Mouse (Mus musculus) G1E (cell line): Measurements from ENCODE around the gene Col11a2.

Experiments used
- CTCF ChIP-seq: IDR thresholded peaks from 2 replicates; pipeline ENCODE4 v1.5.1; 2012; ENCODE audit warnings: low read depth, low read length, inconsistent platforms, mixed read lengths
- GATA1 ChIP-seq: IDR thresholded peaks from 2 replicates; pipeline ENCODE4 v1.6.1; 2012; ENCODE audit warnings: borderline replicate concordance, low read length, inconsistent platforms, mixed read lengths

- TF ChIP-seq CTCF (no peak), GATA1 (no peak)
Measured at GRCm38 (mm10) chr17:34035517-34035916, 3.7 kb upstream of the Col11a2 start.
